Mouse (Mus musculus) CH12.LX (cell line): ENCODE results near the gene Alk. TPM values are rescaled to one million over a fixed set of nuclear protein-coding genes. Genes with fewer than 3 reads are reported as not detected.

Experiments
- DNase-seq: peaks from one replicate; pipeline ENCODE4 v3.0.0-alpha.2; 2013; ENCODE audit errors: extremely low read depth
- H3K27ac ChIP-seq: 2 replicates; pipeline ENCODE4 v1.5.1; 2012; ENCODE audit warnings: low read depth, mild to moderate bottlenecking, control low read depth, moderate library complexity; ENCODE audit not compliant: insufficient read depth
- H3K27me3 ChIP-seq: replicated peaks from 2 replicates; pipeline ENCODE3; 2012; ENCODE audit warnings: inconsistent platforms
- H3K36me3 ChIP-seq, 2 experiments: replicated peaks in 1 of 2; 2 replicates each; pipeline versions ENCODE3 to v1.6.1; 2012; ENCODE audit warnings: inconsistent platforms in 1 of 2, low read length in 1 of 2, mild to moderate bottlenecking in 1 of 2, mixed read lengths in 1 of 2, moderate library complexity in 1 of 2; ENCODE audit not compliant: control insufficient read depth in 1 of 2, insufficient read depth in 1 of 2
- H3K4me1 ChIP-seq, 2 experiments: 2 replicates each; pipeline ENCODE4 v1.6.1; 2012; ENCODE audit warnings: inconsistent platforms in 1 of 2, moderate library complexity in 1 of 2; ENCODE audit not compliant: insufficient read depth in 2 of 2, control insufficient read depth in 1 of 2
- H3K4me2 ChIP-seq: 2 replicates; pipeline ENCODE4 v1.6.1; 2012; ENCODE audit warnings: low read depth, mild to moderate bottlenecking, control low read depth; ENCODE audit not compliant: poor library complexity, insufficient read depth, severe bottlenecking
- H3K4me3 ChIP-seq, 3 experiments: fragments of 150-350 bp in 1 of 3; sonication (generic) in 1 of 3; replicated peaks in 1 of 3; 2 replicates each; pipeline versions ENCODE3 to v1.5.1; 2011 to 2012; ENCODE audit warnings: low read depth in 2 of 3, low read length in 2 of 3, mild to moderate bottlenecking in 2 of 3, moderate library complexity in 2 of 3, control low read depth in 1 of 3, improper control_type of control experiment in 1 of 3, inconsistent platforms in 1 of 3, mixed read lengths in 1 of 3; ENCODE audit not compliant: poor library complexity in 1 of 3
- H3K79me2 ChIP-seq: replicated peaks from 2 replicates; pipeline ENCODE4 v1.6.1; 2012; ENCODE audit warnings: mild to moderate bottlenecking, moderate library complexity; ENCODE audit not compliant: control insufficient read depth, poor library complexity, insufficient read depth, severe bottlenecking; ENCODE audit errors: extremely low read depth
- H3K9ac ChIP-seq: 2 replicates; pipeline ENCODE4 v1.6.1; 2012; ENCODE audit warnings: low read depth, mild to moderate bottlenecking, control low read depth, moderate library complexity; ENCODE audit not compliant: insufficient read depth
- H3K9me3 ChIP-seq: replicated peaks from 2 replicates; pipeline ENCODE3; 2012; ENCODE audit warnings: low read length, inconsistent platforms, mixed read lengths
- BHLHE40 ChIP-seq: IDR thresholded peaks from 2 replicates; pipeline ENCODE4 v1.6.1; 2011; ENCODE audit warnings: mild to moderate bottlenecking, low read depth, low read length, improper control_type of control experiment
- CHD1 ChIP-seq: IDR thresholded peaks from 2 replicates; pipeline ENCODE4 v1.6.1; 2012; ENCODE audit warnings: low read depth, low read length, improper control_type of control experiment, inconsistent platforms
- CHD2 ChIP-seq: IDR thresholded peaks from 2 replicates; pipeline ENCODE4 v1.6.1; 2011; ENCODE audit warnings: low read length, improper control_type of control experiment
- CTCF ChIP-seq, 2 experiments: IDR thresholded peaks in 1 of 2; conservative IDR thresholded peaks in 1 of 2; 2 replicates each; pipeline ENCODE4 v1.5.1; 2011 to 2012; ENCODE audit warnings: low read depth in 2 of 2, low read length in 2 of 2, improper control_type of control experiment in 1 of 2, inconsistent platforms in 1 of 2, mild to moderate bottlenecking in 1 of 2, moderate library complexity in 1 of 2
- ETS1 ChIP-seq: conservative IDR thresholded peaks from 2 replicates; pipeline ENCODE4 v1.6.1; 2012; ENCODE audit warnings: low read depth, mild to moderate bottlenecking, inconsistent platforms, low read length, improper control_type of control experiment, moderate library complexity
- GABPA ChIP-seq: IDR thresholded peaks from 2 replicates; pipeline ENCODE4 v1.6.1; 2012; ENCODE audit warnings: low read depth, low read length, improper control_type of control experiment, inconsistent platforms; ENCODE audit not compliant: insufficient replicate concordance
- HCFC1 ChIP-seq: IDR thresholded peaks from 2 replicates; pipeline ENCODE4 v1.6.1; 2012; ENCODE audit warnings: low read depth, mild to moderate bottlenecking, inconsistent platforms, low read length, improper control_type of control experiment
- IRF4 ChIP-seq: IDR thresholded peaks from 2 replicates; pipeline ENCODE4 v1.6.1; 2014; ENCODE audit warnings: low read depth, mild to moderate bottlenecking, inconsistent platforms, low read length, improper control_type of control experiment
- JUND ChIP-seq: conservative IDR thresholded peaks from 2 replicates; pipeline ENCODE4 v1.6.1; 2011; ENCODE audit warnings: low read depth, low read length, improper control_type of control experiment
- KAT2A ChIP-seq: IDR thresholded peaks from 2 replicates; pipeline ENCODE4 v1.6.1; 2012; ENCODE audit warnings: low read length, improper control_type of control experiment, inconsistent platforms; ENCODE audit not compliant: insufficient replicate concordance
- MAZ ChIP-seq: IDR thresholded peaks from 2 replicates; pipeline ENCODE4 v1.6.1; 2012; ENCODE audit warnings: low read depth, mild to moderate bottlenecking, inconsistent platforms, low read length, improper control_type of control experiment, moderate library complexity
- MEF2A ChIP-seq: IDR thresholded peaks from 2 replicates; pipeline ENCODE4 v1.6.1; 2014; ENCODE audit warnings: low read depth, mild to moderate bottlenecking, inconsistent platforms, low read length, improper control_type of control experiment, borderline replicate concordance
- MXI1 ChIP-seq: IDR thresholded peaks from 2 replicates; pipeline ENCODE4 v1.6.1; 2011; ENCODE audit warnings: mild to moderate bottlenecking, low read depth, low read length, improper control_type of control experiment
- NRF1 ChIP-seq: IDR thresholded peaks from 2 replicates; pipeline ENCODE4 v1.6.1; 2014; ENCODE audit warnings: low read depth, mild to moderate bottlenecking, inconsistent platforms, low read length, improper control_type of control experiment, moderate library complexity
- PAX5 ChIP-seq: IDR thresholded peaks from 2 replicates; pipeline ENCODE4 v1.6.1; 2012; ENCODE audit warnings: low read length, inconsistent platforms, mixed read lengths
- POLR2AphosphoS2 ChIP-seq: IDR thresholded peaks from 2 replicates; pipeline ENCODE4 v1.6.1; 2011; ENCODE audit warnings: low read depth, low read length, improper control_type of control experiment
- RAD21 ChIP-seq: IDR thresholded peaks from 2 replicates; pipeline ENCODE4 v1.6.1; 2011; ENCODE audit warnings: low read depth, mild to moderate bottlenecking, low read length, improper control_type of control experiment, moderate library complexity
- RCOR1 ChIP-seq: conservative IDR thresholded peaks from 2 replicates; pipeline ENCODE4 v1.6.1; 2012; ENCODE audit warnings: low read depth, mild to moderate bottlenecking, inconsistent platforms, low read length, improper control_type of control experiment
- SMC3 ChIP-seq: IDR thresholded peaks from 2 replicates; pipeline ENCODE4 v1.6.1; 2011; ENCODE audit warnings: low read depth, low read length, improper control_type of control experiment
- UBTF ChIP-seq: IDR thresholded peaks from 2 replicates; pipeline ENCODE4 v1.6.1; 2012; ENCODE audit warnings: low read depth, mild to moderate bottlenecking, inconsistent platforms, low read length, improper control_type of control experiment, moderate library complexity
- USF1 ChIP-seq: IDR thresholded peaks from 2 replicates; pipeline ENCODE4 v1.6.1; 2014; ENCODE audit warnings: low read depth, mild to moderate bottlenecking, inconsistent platforms, low read length, improper control_type of control experiment
- ZC3H11A ChIP-seq: IDR thresholded peaks from 2 replicates; pipeline ENCODE4 v1.6.1; 2012; ENCODE audit warnings: low read depth, mild to moderate bottlenecking, inconsistent platforms, low read length, improper control_type of control experiment
- ZNF384 ChIP-seq: IDR thresholded peaks from 2 replicates; pipeline ENCODE4 v1.6.1; 2012; ENCODE audit warnings: low read depth, low read length, improper control_type of control experiment, inconsistent platforms
- dilution Hi-C: fragments of 300-500 bp; cut with MboI; formaldehyde crosslinking; loops from 2 replicates; pipeline ENCODE4 v1.14.3; 2020; ENCODE audit warnings: low sequenced_read_pairs; ENCODE audit not compliant: extremely low pct_unique_long_range_greater_than_20kb, extremely low pct_ligation_motif_present
- in situ Hi-C: fragments of 300-500 bp; cut with MboI; formaldehyde crosslinking; loops from 3 replicates; pipeline ENCODE4 v1.14.3; 2019; ENCODE audit warnings: low sequenced_read_pairs, low pct_ligation_motif_present, low pct_unique_long_range_greater_than_20kb, mixed read lengths
- polyA plus RNA-seq: library from polyadenylated mRNA; unstranded; fragments of >175 nt; gene quantifications from 2 replicates; pipeline ENCODE4 v1.2.1, GENCODE M21; 2012; ENCODE audit warnings: low read depth; ENCODE audit not compliant: insufficient read length
- total RNA-seq, 2 experiments: library from RNA; depleted of rRNA; stranded (reverse); fragments of 300-350 nt in 1 of 2; fragments of >200 nt in 1 of 2; gene quantifications; 2 replicates each; pipeline ENCODE4 v1.2.3; 2012 to 2014

Alk gene
- total and polyA plus RNA-seq, 3 experiments = 0.38 to 0.63 (median 0.44) TPM

- Histone ChIP-seq H3K79me2 (no peaks in the 10 kb centered on the region), H3K4me3 (no peak overlapping the region), H3K27ac (no peak overlapping the region), H3K9ac (no peak overlapping the region), H3K36me3 (no peaks in the 10 kb centered on the region), H3K4me1 (no peaks in the 10 kb centered on the region)
- DNase-seq = no peak
- in situ Hi-C loops = loop anchor here (25.0 kb wide), 1 partner anchor 573 kb away; no protein-coding TSS in a partner anchor
- TF ChIP-seq BHLHE40 (no peak), ETS1 (no peak), MXI1 (no peak), CTCF (conservative IDR thresholded peaks at IDR 0.05 in 1 of 2, IDR thresholded peaks at IDR 0.05 in 1 of 2; ENCODE audit: low read depth in 2 of 2, low read length in 2 of 2) (no peak), RCOR1 (no peak), SMC3 (no peak), MEF2A (no peak), GABPA (no peak), POLR2AphosphoS2 (no peak), CHD2 (no peak), USF1 (no peak), PAX5 (no peak), MAZ (no peak), KAT2A (no peak), UBTF (no peak)
- TF ChIP-seq, all 38 proteins: peak for 0
- Histone ChIP-seq H3K4me2 (no peak overlapping the region), H3K9me3 (no peaks in the 10 kb centered on the region), H3K27me3 (no peaks in the 10 kb centered on the region)
- dilution Hi-C loops = no loop called here
Observed at GRCm38 (mm10) chr17:72510746-72511145, 93.7 kb downstream of the Alk start.

- dilution Hi-C loops = no loop called here
- no peak for TF ChIP-seq HCFC1
- TF ChIP-seq GABPA = no peak
- no peak for TF ChIP-seq RAD21
- no peak for TF ChIP-seq IRF4
- TF ChIP-seq JUND = no peak
- no peak for TF ChIP-seq NRF1
- no peak for TF ChIP-seq MEF2A
- TF ChIP-seq ZC3H11A = no peak
- no peak for TF ChIP-seq CHD1
- no peak for TF ChIP-seq MAZ
- no peak for TF ChIP-seq ZNF384
- no peak for TF ChIP-seq USF1
- in situ Hi-C loops = loop anchor here (25.0 kb wide), 1 partner anchor 572 kb away; no protein-coding TSS in a partner anchor
Observed at GRCm38 (mm10) chr17:72508678-72509394, 95.6 kb downstream of the Alk start.

More at GRCm38 (mm10) chr17:72508678-72509394, 95.6 kb downstream of the Alk start:
- H3K4me3 ChIP-seq = no peak overlapping the region
- no peak overlapping the region for H3K9ac ChIP-seq
- H3K27me3 ChIP-seq = no peaks in the 10 kb centered on the region
- H3K79me2 ChIP-seq = no peaks in the 10 kb centered on the region
- no peak for DNase-seq
- no peaks in the 10 kb centered on the region for H3K36me3 ChIP-seq
- H3K9me3 ChIP-seq = no peaks in the 10 kb centered on the region
- H3K4me1 ChIP-seq = no peaks in the 10 kb centered on the region
- H3K4me2 ChIP-seq = no peak overlapping the region
- H3K27ac ChIP-seq = no peak overlapping the region
